16 mouse cellular contexts compared by ENCODE assay signal in genomic region chr15:93921457-93922234, GRCm38 (mm10).
DNase-seq lines count a peak whose midpoint lies in the region; ATAC-seq and TF ChIP-seq lines count a peak whose summit lies in the region.
"Had no signal": no experiment of that assay in that cellular context is flagged by ENCODE, and none has a peak within 500 bp of the region (broad histone marks: within the 10 kb centered on the region; RNA-seq: fewer than 3 reads in every experiment).

No protein-coding gene starts in this region.

- peaks cover 12 to 23% of the 10 kb centered on the region in 2 experiments for H3K4me1 ChIP-seq in heart, embryonic 14.5 days (ENCODE audit: control insufficient read depth in 2 of 2, insufficient read depth in 2 of 2, low read length in 2 of 2)
- H3K4me1 ChIP-seq in heart, adult 2 months (ENCODE audit: control insufficient read depth, insufficient read depth, low read length): no peaks in the 10 kb centered on the region; the same call in none of the 2 replicates
- H3K4me1 ChIP-seq in limb, embryonic 12.5 days (replicated peaks): peaks cover 36% of the 10 kb centered on the region
- no peaks in the 10 kb centered on the region for H3K4me1 ChIP-seq in hindbrain, postnatal 0 days (ENCODE audit: insufficient read depth, low read length)
- H3K4me1 ChIP-seq: hindbrain, embryonic 13.5 days; neural tube, embryonic 13.5 days had no signal

- TF ChIP-seq POLR2A in heart, adult 2 months (IDR thresholded peaks at IDR 0.05; ENCODE audit: insufficient read depth, low read depth, low read length): no peak

- WGBS in heart, embryonic 14.5 days: 58% methylated on average over 6 of the region's 6 CpGs
- 74% methylated on average over 6 of the region's 6 CpGs for whole genome bisulfite sequencing in heart, adult 2 months
- WGBS in limb, embryonic 12.5 days: 73% methylated on average over 6 of the region's 6 CpGs
- 86% methylated on average over 6 of the region's 6 CpGs for WGBS in hindbrain, postnatal 0 days

- no peaks in the 10 kb centered on the region for H3K36me3 ChIP-seq in heart, embryonic 14.5 days (ENCODE audit: control insufficient read depth, insufficient read depth, low read length)
- no peaks in the 10 kb centered on the region for H3K36me3 ChIP-seq in heart, adult 2 months (ENCODE audit: control insufficient read depth, insufficient read depth, low read length)
- H3K36me3 ChIP-seq in limb, embryonic 12.5 days: no peaks in the 10 kb centered on the region
- H3K36me3 ChIP-seq in hindbrain, postnatal 0 days (ENCODE audit: insufficient read depth, low read length): no peaks in the 10 kb centered on the region
- H3K36me3 ChIP-seq: hindbrain, embryonic 13.5 days; neural tube, embryonic 13.5 days had no signal

- no peaks in the 10 kb centered on the region for H3K27me3 ChIP-seq in heart, embryonic 14.5 days (ENCODE audit: control insufficient read depth, insufficient read depth, low read length)
- H3K27me3 ChIP-seq in heart, adult 2 months (ENCODE audit: control insufficient read depth, insufficient read depth, low read length): no peaks in the 10 kb centered on the region
- no peaks in the 10 kb centered on the region for H3K27me3 ChIP-seq in limb, embryonic 12.5 days
- no peaks in the 10 kb centered on the region for H3K27me3 ChIP-seq in hindbrain, postnatal 0 days (ENCODE audit: insufficient read depth, low read length)
- H3K27me3 ChIP-seq: hindbrain, embryonic 13.5 days; neural tube, embryonic 13.5 days had no signal

- ATAC-seq in heart, embryonic 14.5 days (ENCODE audit: insufficient number of reproducible peaks, insufficient read depth, low FRiP score, low read depth): no peak
- ATAC-seq in limb, embryonic 12.5 days (ENCODE audit: insufficient number of reproducible peaks, insufficient read depth, low FRiP score, low TSS enrichment, low read depth): no peak
- no peak for ATAC-seq in hindbrain, postnatal 0 days
- ATAC-seq: midbrain, embryonic 16.5 days had no signal

- no peak for TF ChIP-seq CTCF in heart, adult 2 months (IDR thresholded peaks at IDR 0.05)
- no peak for TF ChIP-seq CTCF in hindbrain, postnatal 0 days (IDR thresholded peaks at IDR 0.05; ENCODE audit: low read depth)

- intact Hi-C loops in heart, adult 2 months (cut with DNase I): no loop called here
- intact Hi-C loops in left cerebral cortex, postnatal 14 days (cut with DNase I): no loop called here

- H3K9me3 ChIP-seq in heart, embryonic 14.5 days (ENCODE audit: control insufficient read depth, low read length): no peaks in the 10 kb centered on the region
- H3K9me3 ChIP-seq in limb, embryonic 12.5 days: no peaks in the 10 kb centered on the region
- no peaks in the 10 kb centered on the region for H3K9me3 ChIP-seq in hindbrain, postnatal 0 days (ENCODE audit: low read length)
- H3K9me3 ChIP-seq: hindbrain, embryonic 13.5 days; neural tube, embryonic 13.5 days had no signal

- no peak for DNase-seq in heart, adult 2 months
- DNase-seq in 3T3-L1 (ENCODE audit: low read depth, low spot score): peak; percentile 14
- peak; percentile 30 for DNase-seq in R1 (ENCODE audit: low read depth, low spot score)
- DNase-seq in retina, postnatal 1 day: no peak
- no peak for DNase-seq in hindbrain, postnatal 0 days (ENCODE audit: low spot score)
- no peak for DNase-seq in left cerebral cortex, postnatal 14 days (ENCODE audit: low spot score in 2 of 2)
- DNase-seq: cerebellum, adult 9-10 months; kidney, postnatal 14 days; lung, postnatal 36 days; thymus, postnatal 14 days had no signal

- H3K27ac ChIP-seq in heart, embryonic 14.5 days (replicated peaks in 1 of 2; ENCODE audit: control insufficient read depth in 1 of 2, insufficient read depth in 1 of 2, low read depth in 2 of 2, low read length in 2 of 2): peak overlapping the region; percentile 2 to 29; a peak in 1 of 4 replicates
- H3K27ac ChIP-seq in heart, adult 2 months: no peak overlapping the region
- peak overlapping the region; percentile 18; the same call in 1 of the 2 replicates for H3K27ac ChIP-seq in limb, embryonic 12.5 days
- no peak overlapping the region for H3K27ac ChIP-seq in hindbrain, postnatal 0 days
- H3K27ac ChIP-seq: hindbrain, embryonic 13.5 days; liver, embryonic 14.5 days; neural tube, embryonic 13.5 days had no signal

- no peak overlapping the region for H3K4me2 ChIP-seq in heart, embryonic 14.5 days (ENCODE audit: low read length)
- no peak overlapping the region for H3K4me2 ChIP-seq in limb, embryonic 12.5 days
- H3K4me2 ChIP-seq in hindbrain, postnatal 0 days (ENCODE audit: low read depth, low read length): no peak overlapping the region
- H3K4me2 ChIP-seq: hindbrain, embryonic 13.5 days; neural tube, embryonic 13.5 days had no signal

- H3K79me2 ChIP-seq in heart, adult 2 months (replicated peaks; ENCODE audit: control insufficient read depth, insufficient read depth, low read length): no peaks in the 10 kb centered on the region

- no peak overlapping the region for H3K4me3 ChIP-seq in heart, embryonic 14.5 days (ENCODE audit: control insufficient read depth in 1 of 2, insufficient read depth in 1 of 2, low read depth in 1 of 2, low read length in 2 of 2)
- no peak overlapping the region for H3K4me3 ChIP-seq in heart, adult 2 months
- H3K4me3 ChIP-seq in limb, embryonic 12.5 days (replicated peaks): no peak overlapping the region
- H3K4me3 ChIP-seq in hindbrain, postnatal 0 days (ENCODE audit: low read length): no peak overlapping the region
- H3K4me3 ChIP-seq: hindbrain, embryonic 13.5 days; neural tube, embryonic 13.5 days had no signal

- TF ChIP-seq EP300 in heart, adult 2 months (IDR thresholded peaks at IDR 0.05; ENCODE audit: insufficient read depth, low read depth, low read length): no peak

- H3K9ac ChIP-seq in heart, embryonic 14.5 days (ENCODE audit: low read length): no peak overlapping the region
- no peak overlapping the region for H3K9ac ChIP-seq in heart, adult 2 months (ENCODE audit: low read depth, low read length)
- no peak overlapping the region for H3K9ac ChIP-seq in limb, embryonic 12.5 days (replicated peaks)
- H3K9ac ChIP-seq in hindbrain, postnatal 0 days (replicated peaks; ENCODE audit: low read length): no peak overlapping the region
- H3K9ac ChIP-seq: hindbrain, embryonic 13.5 days; liver, embryonic 14.5 days; neural tube, embryonic 13.5 days had no signal

Comparison
In these comparisons a context has a peak if more than half of its experiments do, and no peak if none do; other contexts are left out.
1. H3K27ac ChIP-seq: peak in heart, embryonic 14.5 days (2 of 2) and limb, embryonic 12.5 days (single experiment); none in heart, adult 2 months (single experiment) and hindbrain, postnatal 0 days (single experiment).
2. DNase-seq: peak in 3T3-L1 (single experiment) and R1 (single experiment); none in heart, adult 2 months (0 of 2), retina, postnatal 1 day (single experiment), hindbrain, postnatal 0 days (single experiment) and left cerebral cortex, postnatal 14 days (0 of 2).